Mouse (Mus musculus): ENCODE data around the gene Shank2. TPM values are rescaled to one million over a fixed set of nuclear protein-coding genes. Genes with fewer than 3 reads are reported as not detected.
A peak's percentile ranks its signal among the peaks of the same experiment; 100 is the strongest.

The Shank2 gene
- total RNA-seq, 2 experiments from 2014 or later, result 0.22 to 0.49 TPM

GRCm38 (mm10) chr7:144026024-144026752, 24.5 kb downstream of the Shank2 start:
- intact Hi-C loops (cut with DNase I), result no loop called here
- no peak for DNase-seq

GRCm38 (mm10) chr7:144029246-144029645, 27.5 kb downstream of the Shank2 start:
- DNase-seq, result no peak
- intact Hi-C loops (cut with DNase I), result no loop called here

- no peak for DNase-seq
- intact Hi-C loops (cut with DNase I), result no loop called here
Measured at GRCm38 (mm10) chr7:144030796-144031195, 29.1 kb downstream of the Shank2 start.

- intact Hi-C loops (cut with DNase I), result no loop called here
- no peak for DNase-seq
Measured at GRCm38 (mm10) chr7:144031611-144032010, 29.9 kb downstream of the Shank2 start.

GRCm38 (mm10) chr7:144037541-144037940, 35.8 kb downstream of the Shank2 start:
- intact Hi-C loops (cut with DNase I), result no loop called here
- DNase-seq, result no peak

GRCm38 (mm10) chr7:144037966-144038669, 36.4 kb downstream of the Shank2 start:
- intact Hi-C loops (cut with DNase I), result no loop called here
- DNase-seq, result peak; percentile 25 to 33

- intact Hi-C loops (cut with DNase I), result no loop called here
- no peak for DNase-seq
Measured at GRCm38 (mm10) chr7:144038741-144039140, 37.0 kb downstream of the Shank2 start.

- DNase-seq, result no peak
- intact Hi-C loops (cut with DNase I), result no loop called here
Measured at GRCm38 (mm10) chr7:144040328-144040727, 38.6 kb downstream of the Shank2 start.

- intact Hi-C loops (cut with DNase I), result no loop called here
- no peak for DNase-seq
Measured at GRCm38 (mm10) chr7:144052076-144052475, 50.3 kb downstream of the Shank2 start.

GRCm38 (mm10) chr7:144055188-144055587, 53.5 kb downstream of the Shank2 start:
- DNase-seq, result no peak
- intact Hi-C loops (cut with DNase I), result no loop called here

GRCm38 (mm10) chr7:144055702-144056531, 54.2 kb downstream of the Shank2 start:
- intact Hi-C loops (cut with DNase I), result no loop called here
- DNase-seq, result peak in 1 of 2 experiments; percentile 4

- intact Hi-C loops (cut with DNase I), result loop anchor here (5.0 to 10.0 kb wide), 2 partner anchors 236 to 357 kb away; no protein-coding TSS in a partner anchor
- no peak for DNase-seq
Measured at GRCm38 (mm10) chr7:144070162-144070949, 68.6 kb downstream of the Shank2 start.

GRCm38 (mm10) chr7:144072219-144072618, 70.5 kb downstream of the Shank2 start:
- intact Hi-C loops (cut with DNase I), result loop anchor here (5.0 to 10.0 kb wide), 2 partner anchors 237 to 355 kb away; no protein-coding TSS in a partner anchor
- DNase-seq, result no peak

- DNase-seq, result no peak
- intact Hi-C loops (cut with DNase I), result loop anchor here (5.0 to 10.0 kb wide), 2 partner anchors 238 to 354 kb away; no protein-coding TSS in a partner anchor
Measured at GRCm38 (mm10) chr7:144072856-144073255, 71.1 kb downstream of the Shank2 start.

- intact Hi-C loops (cut with DNase I), result loop anchor here (5.0 to 10.0 kb wide), 2 partner anchors 240 to 353 kb away; no protein-coding TSS in a partner anchor
- DNase-seq, result peak; percentile 29 to 65
Measured at GRCm38 (mm10) chr7:144074718-144075117, 73.0 kb downstream of the Shank2 start.

- intact Hi-C loops (cut with DNase I), result loop anchor here (10.0 kb wide), 1 partner anchor 244 kb away; no protein-coding TSS in a partner anchor
- peak in 1 of 2 experiments; percentile 14 for DNase-seq
Measured at GRCm38 (mm10) chr7:144078661-144079060, 76.9 kb downstream of the Shank2 start.

- DNase-seq, result no peak
- intact Hi-C loops (cut with DNase I), result loop anchor here (10.0 kb wide), 1 partner anchor 245 kb away; no protein-coding TSS in a partner anchor
Measured at GRCm38 (mm10) chr7:144079861-144080260, 78.1 kb downstream of the Shank2 start.

GRCm38 (mm10) chr7:144081448-144081847, 79.7 kb downstream of the Shank2 start:
- intact Hi-C loops (cut with DNase I), result no loop called here
- DNase-seq, result no peak

- DNase-seq, result no peak
- intact Hi-C loops (cut with DNase I), result no loop called here
Measured at GRCm38 (mm10) chr7:144081963-144082362, 80.2 kb downstream of the Shank2 start.

- intact Hi-C loops (cut with DNase I), result no loop called here
- DNase-seq, result no peak
Measured at GRCm38 (mm10) chr7:144087277-144087676, 85.5 kb downstream of the Shank2 start.
